Mouse (Mus musculus): ENCODE measurements around the gene Mrpl40. TPM values are rescaled to one million over a fixed set of nuclear protein-coding genes. Genes with fewer than 3 reads are reported as not detected.

Gene Mrpl40
- total RNA-seq, 4 experiments from 2014 or later: 37.1 to 41.3 (median 40.0) TPM

DNA sequence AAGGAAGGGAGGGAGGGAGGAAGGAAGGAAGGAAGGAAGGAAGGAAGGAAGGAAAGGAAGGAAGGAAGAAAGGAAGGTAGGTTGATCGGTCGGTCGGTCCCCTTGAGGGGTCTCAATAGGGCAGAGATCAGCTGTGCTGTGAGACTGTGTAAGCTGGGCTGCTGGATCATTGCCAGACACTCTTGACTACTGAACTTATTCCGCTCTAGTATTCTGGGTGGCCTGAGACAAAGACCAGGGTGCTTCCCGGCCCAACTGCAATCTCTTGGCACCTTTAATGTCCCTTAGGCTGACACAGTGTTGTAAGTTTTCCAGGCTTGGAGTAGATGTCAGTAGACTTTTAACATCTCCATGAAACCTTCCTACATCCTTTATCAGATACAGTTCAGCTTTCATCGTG, 47.6 kb downstream of the Mrpl40 start:
- DNase-seq (ENCODE audit: low spot score in 2 of 2): no peak

DNA sequence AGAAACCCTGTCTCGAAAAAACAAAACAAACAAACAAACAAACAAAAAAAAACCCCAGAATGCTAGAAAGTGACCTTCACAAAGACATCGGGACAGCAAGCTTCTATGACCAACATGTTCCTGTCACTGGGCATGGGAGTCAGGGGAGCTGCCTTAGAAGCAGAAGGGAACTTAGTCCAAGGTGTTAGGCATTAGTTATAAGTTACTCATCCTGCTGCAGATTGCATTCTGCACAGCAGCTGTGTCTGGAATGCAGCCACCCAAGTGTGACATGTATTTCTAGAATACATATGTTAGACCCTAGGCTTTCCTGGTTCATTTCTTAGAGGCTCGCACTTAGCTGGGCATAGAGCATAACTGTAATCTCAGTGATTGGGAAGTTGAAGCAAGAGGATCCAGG, 48.0 kb downstream of the Mrpl40 start:
- DNase-seq (ENCODE audit: low spot score in 2 of 2): no peak

DNA sequence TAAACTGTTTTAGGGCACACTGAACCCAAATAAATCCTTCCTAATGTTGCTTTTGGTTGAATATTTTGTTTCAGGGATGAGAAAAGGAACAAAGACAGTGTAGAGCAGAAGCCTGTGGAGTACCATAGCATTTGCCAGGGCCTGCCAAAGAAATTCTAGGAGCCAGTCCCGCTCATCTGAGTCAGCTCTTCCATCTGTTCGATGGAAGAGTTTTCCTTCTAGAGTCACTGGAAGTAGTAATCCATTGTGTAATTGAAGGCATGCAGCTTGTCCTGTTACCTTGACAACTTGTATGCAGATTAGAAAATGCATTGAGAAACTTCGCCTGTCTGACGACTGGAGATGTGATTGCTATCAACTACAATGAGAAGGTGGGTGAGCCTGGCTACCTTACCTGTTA, 53.7 kb downstream of the Mrpl40 start:
- peak in 1 of 2 experiments; percentile 48 for DNase-seq (ENCODE audit: low spot score in 2 of 2)

DNA sequence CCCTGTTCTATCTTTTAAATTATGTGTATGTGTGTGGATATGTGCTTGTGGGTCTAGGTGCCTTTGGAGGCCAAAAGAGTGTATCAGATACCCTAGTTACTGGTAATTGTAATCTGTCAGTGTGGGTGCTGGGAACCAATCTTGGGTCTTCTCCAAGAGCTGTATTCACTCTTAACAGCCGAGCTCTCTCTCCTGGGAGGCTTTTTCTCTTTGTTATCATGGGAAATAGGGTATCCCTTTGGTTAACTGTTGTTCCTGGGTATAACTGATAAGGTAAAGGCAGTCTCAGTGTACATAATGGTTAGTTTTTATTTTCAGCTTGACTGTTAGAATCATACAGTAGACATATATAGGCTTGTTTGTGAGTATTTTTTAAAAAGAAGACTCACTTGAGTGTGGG, 54.3 kb downstream of the Mrpl40 start:
- no peak for DNase-seq (ENCODE audit: low spot score in 2 of 2)

Other genes starting within 250 kb of the Mrpl40 start
- 100 to 1,000 TPM; 759 to 812 (median 777) TPM for gene Sept5, start 246.9 kb downstream of the Mrpl40 start, total RNA-seq (2022)
- 10 to 100 TPM; 33.1 to 37.2 (median 35.2) TPM for gene Cldn5, start 100.0 kb downstream of the Mrpl40 start, total RNA-seq (2022)
- gene Ufd1, start 65.1 kb downstream of the Mrpl40 start, total RNA-seq (2022): 100 to 1,000 TPM; 104 to 118 (median 107) TPM
- gene Cdc45, start 64.9 kb downstream of the Mrpl40 start, total RNA-seq (2022): 1 to 10 TPM; 2.0 to 2.9 (median 2.2) TPM
- 10 to 100 TPM; 23.2 to 29.8 (median 28.6) TPM for gene 2510002D24Rik, start 40.3 kb downstream of the Mrpl40 start, total RNA-seq (2022)
- gene Gm28539, start 40.3 kb downstream of the Mrpl40 start, total RNA-seq (2022): 10 to 100 TPM in 2 of 4 experiments, 1 to 10 TPM in 1, under 1 TPM in 1; 0.88 to 13.3 (median 9.0) TPM
- 100 to 1,000 TPM in 1 of 4 experiments, 10 to 100 TPM in 3; 86.1 to 105 (median 86.3) TPM for gene Hira, start 175 bp upstream of the Mrpl40 start, total RNA-seq (2022)